Mouse (Mus musculus) liver, embryonic 12.5 days (tissue): ENCODE results near the gene Psmd9. TPM values are rescaled to one million over a fixed set of nuclear protein-coding genes. Genes with fewer than 3 reads are reported as not detected.

ENCODE experiments used
- ATAC-seq: fragments of 200-750 bp; cut with Nextera tagmentation; 2 replicates; pipeline ENCODE4 v1.8.0; 2017; ENCODE audit warnings: moderate number of reproducible peaks, mild to moderate bottlenecking, moderate library complexity
- H3K27ac ChIP-seq: fragments of 300-500 bp; sonication (generic); 2 replicates; pipeline ENCODE4 v1.5.1; 2016; ENCODE audit warnings: mild to moderate bottlenecking
- H3K27me3 ChIP-seq: fragments of 300-500 bp; sonication (generic); replicated peaks from 2 replicates; pipeline ENCODE4 v1.6.1; 2016; ENCODE audit warnings: mild to moderate bottlenecking, moderate library complexity
- H3K36me3 ChIP-seq: fragments of 300-500 bp; sonication (generic); 2 replicates; pipeline ENCODE4 v1.6.1; 2016; ENCODE audit warnings: mild to moderate bottlenecking, moderate library complexity
- H3K4me1 ChIP-seq: fragments of 300-500 bp; sonication (generic); 2 replicates; pipeline ENCODE4 v1.6.1; 2016
- H3K4me2 ChIP-seq: fragments of 300-500 bp; sonication (generic); 2 replicates; pipeline ENCODE4 v1.6.1; 2016; ENCODE audit warnings: mild to moderate bottlenecking, moderate library complexity
- H3K4me3 ChIP-seq: fragments of 300-500 bp; sonication (generic); 2 replicates; pipeline ENCODE4 v1.5.1; 2016; ENCODE audit warnings: mild to moderate bottlenecking, moderate library complexity
- H3K9ac ChIP-seq: fragments of 300-500 bp; sonication (generic); 2 replicates; pipeline ENCODE4 v1.6.1; 2016; ENCODE audit warnings: mild to moderate bottlenecking, moderate library complexity
- H3K9me3 ChIP-seq: fragments of 300-500 bp; sonication (generic); replicated peaks from 2 replicates; pipeline ENCODE4 v1.6.1; 2016; ENCODE audit warnings: mild to moderate bottlenecking, moderate library complexity
- WGBS: fragments of 180-500 bp; shearing (Covaris S2); methylation state at CpG from one replicate; pipeline ENCODE4 v1.1.7; 2016; ENCODE audit not compliant: insufficient replicate concordance; 5-methylcytosine and 5-hydroxymethylcytosine counted together
- polyA plus RNA-seq: library from polyadenylated mRNA; unstranded; fragments of >200 nt; fragmentation: Nextera tagmentation; extraction: Ambion mirVana; gene quantifications from 2 replicates; pipeline ENCODE4 v1.2.1, GENCODE M21; 2016

The Psmd9 gene
- polyA plus RNA-seq, 1 experiment from 2014 or later = 77.4 TPM

- H3K27ac ChIP-seq = no peak overlapping the region
- no peaks in the 10 kb centered on the region for H3K9me3 ChIP-seq
- H3K4me3 ChIP-seq = no peak overlapping the region
- H3K36me3 ChIP-seq = no peaks in the 10 kb centered on the region
- no peaks in the 10 kb centered on the region for H3K4me1 ChIP-seq
- no peak for ATAC-seq
- H3K4me2 ChIP-seq = no peak overlapping the region
- peaks cover 24% of the 10 kb centered on the region for H3K27me3 ChIP-seq
- 71% methylated on average over 7 of the region's 7 CpGs for WGBS
- no peak overlapping the region for H3K9ac ChIP-seq
These were observed 128.6 kb downstream of the Psmd9 start for GRCm38 (mm10) chr5:123297830-123298229.

- H3K27me3 ChIP-seq = peaks cover 24% of the 10 kb centered on the region
- H3K4me3 ChIP-seq = no peak overlapping the region
- no peak overlapping the region for H3K27ac ChIP-seq
- H3K4me1 ChIP-seq = no peaks in the 10 kb centered on the region
- no peaks in the 10 kb centered on the region for H3K9me3 ChIP-seq
- H3K36me3 ChIP-seq = no peaks in the 10 kb centered on the region
- no peak for ATAC-seq
- H3K9ac ChIP-seq = no peak overlapping the region
- H3K4me2 ChIP-seq = no peak overlapping the region
- 79% methylated on average over 6 of the region's 6 CpGs for WGBS
These were observed 129.3 kb downstream of the Psmd9 start for GRCm38 (mm10) chr5:123298526-123298925.

Other genes with a start within 250 kb of the Psmd9 start
- gene Kdm2b, start 179.6 kb upstream of the Psmd9 start, polyA plus RNA-seq = 28.9 and 30.6 TPM in 2 replicates
- gene Orai1, start 154.3 kb upstream of the Psmd9 start, polyA plus RNA-seq = 11.6 and 11.9 TPM in 2 replicates
- not detected in 2 replicates for gene Morn3, start 122.4 kb upstream of the Psmd9 start, polyA plus RNA-seq
- 28.2 and 30.3 TPM in 2 replicates for gene Tmem120b, start 101.0 kb upstream of the Psmd9 start, polyA plus RNA-seq
- 3.9 and 4.8 TPM in 2 replicates for gene Rhof, start 36.7 kb upstream of the Psmd9 start, polyA plus RNA-seq
- gene Setd1b, start 27.2 kb upstream of the Psmd9 start, polyA plus RNA-seq = 6.0 and 6.1 TPM in 2 replicates
- 5.9 and 6.1 TPM in 2 replicates for gene Hpd, start 13.3 kb downstream of the Psmd9 start, polyA plus RNA-seq
- 0.10 and 0.29 TPM in 2 replicates for gene Wdr66, start 82.7 kb downstream of the Psmd9 start, polyA plus RNA-seq
- 11.7 and 12.7 TPM in 2 replicates for gene Bcl7a, start 174.4 kb downstream of the Psmd9 start, polyA plus RNA-seq
- gene Mlxip, start 225.4 kb downstream of the Psmd9 start, polyA plus RNA-seq = 6.7 and 7.0 TPM in 2 replicates